Mouse (Mus musculus): ENCODE measurements at regions not wholly inside any gene's neighbourhood (a gene's known extent, or its start where the extent isn't known, plus 50 kb on each side); places are given as distances from the start of the nearest gene placed in this dataset.
A peak's percentile ranks its signal among the peaks of the same experiment; 100 is the strongest.

- no peak overlapping the region for H3K9ac ChIP-seq
- H3K9me3 ChIP-seq = no peaks in the 10 kb centered on the region
- no peak overlapping the region for H3K27ac ChIP-seq
- H3K4me2 ChIP-seq (replicated peaks) = no peak overlapping the region
- H3K4me1 ChIP-seq = 0 out of 2 replicates have a peak, but pooled peaks cover 2% of the 10 kb centered on the region
- 90% methylated on average over 6 of the region's 6 CpGs for WGBS
- H3K27me3 ChIP-seq (replicated peaks) = no peaks in the 10 kb centered on the region
- ATAC-seq (ENCODE audit: low FRiP score, low read depth) = no peak
- H3K36me3 ChIP-seq = no peaks in the 10 kb centered on the region
- H3K4me3 ChIP-seq = no peak overlapping the region
Measured at GRCm38 (mm10) chr1:157709117-157709516, 202.6 kb downstream of the Sec16b start.

- H3K27me3 ChIP-seq (replicated peaks) = no peaks in the 10 kb centered on the region
- no peak overlapping the region for H3K4me3 ChIP-seq
- no peak overlapping the region for H3K9ac ChIP-seq
- 0 out of 2 replicates have a peak, but pooled peaks cover 2% of the 10 kb centered on the region for H3K4me1 ChIP-seq
- ATAC-seq (ENCODE audit: low FRiP score, low read depth) = no peak
- no peaks in the 10 kb centered on the region for H3K36me3 ChIP-seq
- H3K27ac ChIP-seq = no peak overlapping the region
- 91% methylated on average over 2 of the region's 2 CpGs for WGBS
- no peaks in the 10 kb centered on the region for H3K9me3 ChIP-seq
- H3K4me2 ChIP-seq (replicated peaks) = no peak overlapping the region
Measured at GRCm38 (mm10) chr1:157710870-157711269, 204.3 kb downstream of the Sec16b start.

- no peak overlapping the region for H3K4me2 ChIP-seq (replicated peaks)
- no peaks in the 10 kb centered on the region for H3K36me3 ChIP-seq
- H3K4me1 ChIP-seq = 0 out of 2 replicates have a peak, but pooled peaks cover 2% of the 10 kb centered on the region
- H3K9ac ChIP-seq = no peak overlapping the region
- H3K27ac ChIP-seq = no peak overlapping the region
- ATAC-seq (ENCODE audit: low FRiP score, low read depth) = no peak
- H3K9me3 ChIP-seq = no peaks in the 10 kb centered on the region
- no peaks in the 10 kb centered on the region for H3K27me3 ChIP-seq (replicated peaks)
- H3K4me3 ChIP-seq = no peak overlapping the region
- 27% methylated on average over 2 of the region's 2 CpGs for WGBS
Measured at GRCm38 (mm10) chr1:157712519-157712918, 206.0 kb downstream of the Sec16b start.

GRCm38 (mm10) chr1:157713851-157714250 is 207.3 kb downstream of the Sec16b start:
- Histone ChIP-seq H3K27ac (no peak overlapping the region), H3K4me1 (0 out of 2 replicates have a peak, but pooled peaks cover 2% of the 10 kb centered on the region), H3K4me2 (replicated peaks) (no peak overlapping the region), H3K9me3 (no peaks in the 10 kb centered on the region), H3K27me3 (replicated peaks) (no peaks in the 10 kb centered on the region), H3K36me3 (no peaks in the 10 kb centered on the region), H3K9ac (no peak overlapping the region), H3K4me3 (no peak overlapping the region)
- 90% methylated on average over 7 of the region's 7 CpGs for WGBS
- no peak for ATAC-seq (ENCODE audit: low FRiP score, low read depth)

- 0 out of 2 replicates have a peak, but pooled peaks cover 2% of the 10 kb centered on the region for H3K4me1 ChIP-seq
- no peak overlapping the region for H3K27ac ChIP-seq
- no peaks in the 10 kb centered on the region for H3K27me3 ChIP-seq (replicated peaks)
- no peak overlapping the region for H3K4me2 ChIP-seq (replicated peaks)
- H3K9ac ChIP-seq = no peak overlapping the region
- WGBS = 54% methylated on average over 3 of the region's 3 CpGs
- H3K9me3 ChIP-seq = no peaks in the 10 kb centered on the region
- no peak overlapping the region for H3K4me3 ChIP-seq
- ATAC-seq (ENCODE audit: low FRiP score, low read depth) = no peak
- H3K36me3 ChIP-seq = no peaks in the 10 kb centered on the region
Measured at GRCm38 (mm10) chr1:157715632-157716031, 209.1 kb downstream of the Sec16b start.

- 74% methylated on average over 5 of the region's 5 CpGs for WGBS
- no peak for ATAC-seq (ENCODE audit: low FRiP score, low read depth)
- H3K27ac ChIP-seq = no peak overlapping the region
- no peak overlapping the region for H3K4me2 ChIP-seq (replicated peaks)
- H3K4me1 ChIP-seq = 0 out of 2 replicates have a peak, but pooled peaks cover 2% of the 10 kb centered on the region
- no peaks in the 10 kb centered on the region for H3K9me3 ChIP-seq
- no peaks in the 10 kb centered on the region for H3K27me3 ChIP-seq (replicated peaks)
- H3K36me3 ChIP-seq = no peaks in the 10 kb centered on the region
- H3K9ac ChIP-seq = no peak overlapping the region
- H3K4me3 ChIP-seq = no peak overlapping the region
Measured at GRCm38 (mm10) chr1:157717131-157717530, 210.6 kb downstream of the Sec16b start.

GRCm38 (mm10) chr1:157721946-157722345 is 215.4 kb downstream of the Sec16b start:
- Histone ChIP-seq H3K4me2 (replicated peaks) (no peak overlapping the region), H3K9me3 (no peaks in the 10 kb centered on the region), H3K4me3 (no peak overlapping the region), H3K9ac (no peak overlapping the region), H3K27me3 (replicated peaks) (no peaks in the 10 kb centered on the region), H3K27ac (no peak overlapping the region), H3K36me3 (no peaks in the 10 kb centered on the region), H3K4me1 (no peaks in the 10 kb centered on the region)
- no peak for ATAC-seq (ENCODE audit: low FRiP score, low read depth)
- WGBS = 82% methylated on average over 5 of the region's 5 CpGs

- Histone ChIP-seq H3K27me3 (replicated peaks) (no peaks in the 10 kb centered on the region), H3K36me3 (no peaks in the 10 kb centered on the region), H3K9me3 (no peaks in the 10 kb centered on the region), H3K4me3 (no peak overlapping the region), H3K4me2 (replicated peaks) (no peak overlapping the region), H3K27ac (no peak overlapping the region), H3K9ac (no peak overlapping the region), H3K4me1 (no peaks in the 10 kb centered on the region)
- 87% methylated on average over 1 of the region's 1 CpGs for WGBS
- no peak for ATAC-seq (ENCODE audit: low FRiP score, low read depth)
Measured at GRCm38 (mm10) chr1:157731124-157731523, 224.6 kb downstream of the Sec16b start.

GRCm38 (mm10) chr1:157740725-157741665 is 234.5 kb downstream of the Sec16b start:
- Histone ChIP-seq H3K27ac (no peak overlapping the region), H3K27me3 (replicated peaks) (no peaks in the 10 kb centered on the region), H3K4me3 (no peak overlapping the region), H3K36me3 (no peaks in the 10 kb centered on the region), H3K9ac (no peak overlapping the region), H3K9me3 (no peaks in the 10 kb centered on the region), H3K4me2 (replicated peaks) (no peak overlapping the region), H3K4me1 (0 out of 2 replicates have a peak, but pooled peaks cover 4% of the 10 kb centered on the region)
- WGBS = 47% methylated on average over 13 of the region's 13 CpGs
- ATAC-seq (ENCODE audit: low FRiP score, low read depth) = no peak

- Histone ChIP-seq H3K9ac (no peak overlapping the region), H3K36me3 (no peaks in the 10 kb centered on the region)
- ATAC-seq (ENCODE audit: low FRiP score, low read depth) = peak; percentile 58; the same call in 1 of the 2 replicates
Measured at GRCm38 (mm10) chr1:157745611-157746010, 239.1 kb downstream of the Sec16b start.

GRCm38 (mm10) chr1:157755015-157755649 is 248.6 kb downstream of the Sec16b start:
- H3K27me3 ChIP-seq (replicated peaks) = no peaks in the 10 kb centered on the region
- no peak overlapping the region for H3K9ac ChIP-seq
- ATAC-seq (ENCODE audit: low FRiP score, low read depth) = peak; percentile 58; the same call in 1 of the 2 replicates
- WGBS = 43% methylated on average over 10 of the region's 10 CpGs
- no peak overlapping the region for H3K4me2 ChIP-seq (replicated peaks)
- H3K4me3 ChIP-seq = no peak overlapping the region
- no peak overlapping the region for H3K27ac ChIP-seq
- no peaks in the 10 kb centered on the region for H3K9me3 ChIP-seq
- no peaks in the 10 kb centered on the region for H3K4me1 ChIP-seq
- H3K36me3 ChIP-seq = no peaks in the 10 kb centered on the region

More at GRCm38 (mm10) chr1:157745611-157746010, 239.1 kb downstream of the Sec16b start:
- Histone ChIP-seq H3K4me2 (replicated peaks) (no peak overlapping the region), H3K9me3 (no peaks in the 10 kb centered on the region), H3K27me3 (replicated peaks) (no peaks in the 10 kb centered on the region), H3K4me1 (0 out of 2 replicates have a peak, but pooled peaks cover 4% of the 10 kb centered on the region), H3K27ac (no peak overlapping the region), H3K4me3 (no peak overlapping the region)

- Histone ChIP-seq H3K9ac (no peak overlapping the region), H3K4me3 (no peak overlapping the region), H3K9me3 (no peaks in the 10 kb centered on the region), H3K4me2 (replicated peaks) (no peak overlapping the region), H3K36me3 (no peaks in the 10 kb centered on the region), H3K4me1 (no peaks in the 10 kb centered on the region), H3K27me3 (replicated peaks) (no peaks in the 10 kb centered on the region), H3K27ac (no peak overlapping the region)
- WGBS = 55% methylated on average over 3 of the region's 3 CpGs
- no peak for ATAC-seq (ENCODE audit: low FRiP score, low read depth)
Measured at GRCm38 (mm10) chr1:157756977-157757376, 250.4 kb downstream of the Sec16b start.
